Mouse (Mus musculus) bone marrow macrophage, adult 2 months (primary cell): ENCODE results near the gene Gpsm3.

Experiments used
- CTCF ChIP-seq: IDR thresholded peaks from 2 replicates; pipeline ENCODE4 v1.5.1; 2012; ENCODE audit warnings: low read depth, mild to moderate bottlenecking, low read length, moderate library complexity
- POLR2A ChIP-seq: IDR thresholded peaks from 2 replicates; pipeline ENCODE4 v1.6.1; 2012; ENCODE audit warnings: mild to moderate bottlenecking, low read depth, low read length, borderline replicate concordance

- TF ChIP-seq CTCF = no peak
- TF ChIP-seq POLR2A = no peak
Observed at GRCm38 (mm10) chr17:34628644-34628967, 39.0 kb downstream of the Gpsm3 start.
